Mouse (Mus musculus) midbrain, embryonic 11.5 days (tissue): ENCODE results near the gene Man2a2. TPM values are rescaled to one million over a fixed set of nuclear protein-coding genes. Genes with fewer than 3 reads are reported as not detected.

Experiments
- ATAC-seq: fragments of 200-750 bp; cut with Nextera tagmentation; 2 replicates; pipeline ENCODE4 v1.8.0; 2017; ENCODE audit warnings: moderate TSS enrichment, moderate library complexity; ENCODE audit not compliant: low FRiP score
- DNase-seq: peaks from one replicate; pipeline ENCODE4 v3.0.0; 2015; ENCODE audit warnings: low spot score; ENCODE audit errors: missing footprints
- H3K27ac ChIP-seq: fragments of 300-500 bp; sonication (generic); 2 replicates; pipeline ENCODE4 v1.5.1; 2014; ENCODE audit warnings: low read depth, low read length
- H3K27me3 ChIP-seq: fragments of 300-500 bp; sonication (generic); 2 replicates; pipeline ENCODE4 v1.6.1; 2014; ENCODE audit warnings: mild to moderate bottlenecking, low read length, moderate library complexity, mixed read lengths; ENCODE audit not compliant: control insufficient read depth, insufficient read depth
- H3K36me3 ChIP-seq: fragments of 300-500 bp; sonication (generic); 2 replicates; pipeline ENCODE4 v1.6.1; 2014; ENCODE audit warnings: mild to moderate bottlenecking, low read length, moderate library complexity, mixed read lengths; ENCODE audit not compliant: control insufficient read depth, insufficient read depth
- H3K4me1 ChIP-seq: fragments of 300-500 bp; sonication (generic); 2 replicates; pipeline ENCODE4 v1.6.1; 2014; ENCODE audit warnings: low read length; ENCODE audit not compliant: control insufficient read depth, insufficient read depth
- H3K4me2 ChIP-seq: fragments of 300-500 bp; sonication (generic); 2 replicates; pipeline ENCODE4 v1.6.1; 2014; ENCODE audit warnings: mild to moderate bottlenecking, moderate library complexity
- H3K4me3 ChIP-seq: fragments of 300-500 bp; sonication (generic); 2 replicates; pipeline ENCODE4 v1.5.1; 2014; ENCODE audit warnings: low read depth, low read length
- H3K9ac ChIP-seq: fragments of 300-500 bp; sonication (generic); 2 replicates; pipeline ENCODE4 v1.6.1; 2014; ENCODE audit warnings: low read length
- H3K9me3 ChIP-seq: fragments of 300-500 bp; sonication (generic); 2 replicates; pipeline ENCODE4 v1.6.1; 2016; ENCODE audit warnings: low read length; ENCODE audit not compliant: control insufficient read depth
- WGBS: fragments of 180-500 bp; shearing (Covaris S2); extraction: QIAGEN DNeasy Blood & Tissue Kit; methylation state at CpG from one replicate; pipeline ENCODE4 v1.1.7; 2014; 5-methylcytosine and 5-hydroxymethylcytosine counted together
- polyA plus RNA-seq: library from polyadenylated mRNA; unstranded; fragments of >200 nt; fragmentation: Nextera tagmentation; extraction: Ambion mirVana; gene quantifications from 2 replicates; pipeline ENCODE4 v1.2.1, GENCODE M21; 2014

The Man2a2 gene
- polyA plus RNA-seq, 1 experiment from 2014 or later = 6.9 TPM

- Histone ChIP-seq H3K4me1 (peaks cover 4% of the 10 kb centered on the region; the same call in 1 of the 2 replicates), H3K27me3 (0 out of 2 replicates have a peak, but pooled peaks cover 2% of the 10 kb centered on the region), H3K4me3 (no peak overlapping the region), H3K9me3 (no peaks in the 10 kb centered on the region), H3K9ac (no peak overlapping the region), H3K4me2 (no peak overlapping the region), H3K27ac (no peak overlapping the region), H3K36me3 (peaks cover 20% of the 10 kb centered on the region)
- DNase-seq (no peak), ATAC-seq (no peak)
- 94% methylated on average over 8 of the region's 8 CpGs for WGBS
Measured at GRCm38 (mm10) chr7:80352920-80353319, 18.3 kb downstream of the Man2a2 start.

GRCm38 (mm10) chr7:80350808-80351207, 20.4 kb downstream of the Man2a2 start:
- DNase-seq (no peak), ATAC-seq (no peak)
- H3K4me1 ChIP-seq = no peaks in the 10 kb centered on the region
- no peaks in the 10 kb centered on the region for H3K9me3 ChIP-seq
- no peak overlapping the region for H3K9ac ChIP-seq
- H3K27ac ChIP-seq = no peak overlapping the region
- peaks cover 19% of the 10 kb centered on the region for H3K36me3 ChIP-seq
- WGBS = 74% methylated on average over 2 of the region's 2 CpGs
- H3K27me3 ChIP-seq = no peaks in the 10 kb centered on the region
- H3K4me3 ChIP-seq = no peak overlapping the region
- no peak overlapping the region for H3K4me2 ChIP-seq

- Histone ChIP-seq H3K27me3 (no peaks in the 10 kb centered on the region), H3K4me3 (no peak overlapping the region), H3K36me3 (peaks cover 9% of the 10 kb centered on the region), H3K27ac (no peak overlapping the region), H3K9ac (no peak overlapping the region), H3K9me3 (no peaks in the 10 kb centered on the region), H3K4me2 (no peak overlapping the region), H3K4me1 (peaks cover 5% of the 10 kb centered on the region)
- ATAC-seq (no peak), DNase-seq (no peak)
- 77% methylated on average over 13 of the region's 13 CpGs for WGBS
Measured at GRCm38 (mm10) chr7:80347670-80348586, 23.2 kb downstream of the Man2a2 start.

GRCm38 (mm10) chr7:80346830-80347229, 24.3 kb downstream of the Man2a2 start:
- peaks cover 7% of the 10 kb centered on the region for H3K36me3 ChIP-seq
- H3K9me3 ChIP-seq = no peaks in the 10 kb centered on the region
- H3K9ac ChIP-seq = no peak overlapping the region
- WGBS = 92% methylated on average over 5 of the region's 5 CpGs
- H3K27ac ChIP-seq = no peak overlapping the region
- H3K27me3 ChIP-seq = no peaks in the 10 kb centered on the region; the same call in 1 of the 2 replicates
- H3K4me2 ChIP-seq = no peak overlapping the region
- ATAC-seq = no peak
- H3K4me1 ChIP-seq = peaks cover 5% of the 10 kb centered on the region
- no peak for DNase-seq
- no peak overlapping the region for H3K4me3 ChIP-seq

DNA sequence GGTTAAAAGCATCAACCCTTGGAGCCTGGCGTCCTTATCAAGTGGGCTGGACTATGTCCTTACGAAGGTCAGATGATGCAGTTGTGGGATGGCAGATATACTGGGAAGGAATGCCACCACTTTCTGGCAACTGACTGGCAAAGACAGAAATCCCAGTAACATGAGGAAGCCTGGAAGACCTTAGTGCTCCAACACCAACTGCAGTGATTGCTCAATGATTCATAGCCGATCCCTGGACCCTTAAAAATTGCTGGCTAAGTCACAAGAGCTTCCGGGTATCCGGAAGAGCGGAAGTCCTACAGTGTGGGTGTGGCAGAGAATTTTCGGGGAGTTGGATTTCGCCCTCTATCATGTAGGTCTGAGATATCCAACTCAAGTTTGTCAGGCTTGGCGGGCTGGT, 25.0 kb downstream of the Man2a2 start:
- Histone ChIP-seq H3K27me3 (no peaks in the 10 kb centered on the region; the same call in 1 of the 2 replicates), H3K4me3 (no peak overlapping the region), H3K4me2 (no peak overlapping the region), H3K9ac (no peak overlapping the region), H3K9me3 (no peaks in the 10 kb centered on the region), H3K4me1 (peaks cover 9% of the 10 kb centered on the region), H3K36me3 (peaks cover 2% of the 10 kb centered on the region), H3K27ac (no peak overlapping the region)
- DNase-seq (no peak), ATAC-seq (no peak)
- 90% methylated on average over 9 of the region's 9 CpGs for WGBS

GRCm38 (mm10) chr7:80343270-80344018, 27.7 kb downstream of the Man2a2 start:
- H3K4me1 ChIP-seq = peaks cover 23% of the 10 kb centered on the region
- no peaks in the 10 kb centered on the region; the same call in 1 of the 2 replicates for H3K27me3 ChIP-seq
- DNase-seq (no peak), ATAC-seq (peak; percentile 8; the same call in 1 of the 2 replicates)
- H3K4me2 ChIP-seq = peak overlapping the region; percentile 85
- no peaks in the 10 kb centered on the region for H3K9me3 ChIP-seq
- no peak overlapping the region; the same call in 1 of the 2 replicates for H3K27ac ChIP-seq
- peak overlapping the region; percentile 47 for H3K4me3 ChIP-seq
- peak overlapping the region; percentile 86 for H3K9ac ChIP-seq
- WGBS = 26% methylated on average over 19 of the region's 19 CpGs
- H3K36me3 ChIP-seq = no peaks in the 10 kb centered on the region; the same call in 1 of the 2 replicates

DNA sequence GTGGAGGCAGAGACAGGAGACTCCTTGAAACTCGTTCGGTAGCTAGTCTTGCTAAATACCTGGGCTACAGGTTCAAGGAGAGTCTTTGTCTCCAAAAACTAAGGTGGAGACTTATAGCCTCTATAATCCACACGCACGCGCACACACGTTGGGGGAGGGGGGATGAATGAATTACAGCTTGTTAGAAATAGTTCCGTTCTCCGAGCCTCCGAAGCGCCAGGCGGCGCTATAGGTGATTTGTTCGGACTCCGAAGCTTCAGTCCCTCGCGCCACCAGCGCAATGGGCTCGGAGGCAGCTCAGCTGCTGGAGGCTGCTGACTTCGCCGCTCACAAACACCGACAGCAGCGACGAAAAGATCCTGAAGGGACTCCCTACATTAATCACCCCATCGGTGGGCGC, 28.3 kb downstream of the Man2a2 start, which contains the start of gene Hddc3:
TSS of gene Hddc3 (plus strand) at position 247 of the 400 bp plus-strand sequence.
- Histone ChIP-seq H3K27me3 (no peaks in the 10 kb centered on the region; the same call in 1 of the 2 replicates), H3K4me2 (peak within 1 kb of the TSS; percentile 85), H3K9ac (peak within 1 kb of the TSS; percentile 86), H3K27ac (no peak within 1 kb of the TSS; the same call in 1 of the 2 replicates), H3K36me3 (no peaks in the 10 kb centered on the region; the same call in 1 of the 2 replicates), H3K4me3 (peak within 1 kb of the TSS; percentile 47), H3K9me3 (no peaks in the 10 kb centered on the region), H3K4me1 (peaks cover 23% of the 10 kb centered on the region)
- ATAC-seq (peak; percentile 31), DNase-seq (peak; percentile 100)
- whole genome bisulfite sequencing = 3% methylated on average over 25 of the region's 25 CpGs

DNA sequence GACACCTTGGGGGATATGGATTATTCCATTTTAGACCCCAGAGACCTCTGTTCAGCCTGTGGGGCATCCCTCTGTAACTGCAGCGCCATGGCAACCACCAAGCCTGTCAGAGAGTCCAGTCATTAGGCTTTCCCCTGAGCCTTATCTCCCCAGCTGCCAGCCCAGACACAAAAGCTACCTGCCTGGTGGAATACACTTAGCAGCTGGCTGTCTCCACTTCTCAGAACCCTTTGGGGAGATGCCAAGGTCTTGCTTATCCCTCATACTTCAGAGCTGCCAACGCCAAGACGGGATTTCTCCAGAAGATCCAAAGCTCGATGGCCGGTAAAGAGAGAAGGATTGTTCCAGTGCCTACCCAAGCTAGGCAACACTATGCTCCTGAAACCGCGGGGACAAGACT, 29.4 kb downstream of the Man2a2 start:
- 78% methylated on average over 7 of the region's 7 CpGs for WGBS
- DNase-seq = no peak
- no peak overlapping the region for H3K4me2 ChIP-seq
- H3K4me1 ChIP-seq = peaks cover 23% of the 10 kb centered on the region
- H3K9me3 ChIP-seq = no peaks in the 10 kb centered on the region
- ATAC-seq = no peak
- H3K9ac ChIP-seq = no peak overlapping the region
- no peaks in the 10 kb centered on the region; the same call in 1 of the 2 replicates for H3K36me3 ChIP-seq
- no peak overlapping the region for H3K27ac ChIP-seq
- no peaks in the 10 kb centered on the region; the same call in 1 of the 2 replicates for H3K27me3 ChIP-seq
- H3K4me3 ChIP-seq = no peak overlapping the region
